Mouse (Mus musculus): Measurements from ENCODE around the gene Cep170. TPM values are rescaled to one million over a fixed set of nuclear protein-coding genes. Genes with fewer than 3 reads are reported as not detected.

Cep170 gene
- total and polyA plus RNA-seq, 2 experiments from 2014 or later, result 7.1 to 18.8 TPM

DNA sequence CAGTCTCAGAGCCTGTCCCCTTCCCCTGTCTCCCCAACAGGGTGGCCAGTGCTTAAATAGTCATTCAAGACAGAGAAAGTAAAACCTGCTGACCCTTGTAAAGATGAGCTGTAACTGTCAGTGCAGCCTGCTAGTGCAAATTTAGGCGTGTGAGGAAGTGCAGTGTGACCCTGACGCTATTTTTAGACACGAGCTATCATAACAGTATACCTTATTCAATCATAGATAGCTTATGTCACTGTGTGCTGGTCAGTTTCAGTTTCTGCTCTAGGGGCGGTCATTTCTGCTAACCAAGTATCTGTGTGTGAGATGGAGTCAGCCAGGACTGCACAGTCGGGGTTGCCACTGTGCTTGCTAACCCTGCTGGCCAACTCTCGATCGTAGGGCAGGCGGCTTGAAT, 10.0 kb upstream of the Cep170 start:
- no peaks in the 10 kb centered on the region for H3K36me3 ChIP-seq (replicated peaks; ENCODE audit: control insufficient read depth, insufficient read depth, low read length)
- H3K9me3 ChIP-seq (replicated peaks; ENCODE audit: control insufficient read depth, low read length), result no peaks in the 10 kb centered on the region
- TF ChIP-seq EP300 (IDR thresholded peaks at IDR 0.05; ENCODE audit: low read depth) (no peak), CTCF (IDR thresholded peaks at IDR 0.05; ENCODE audit: low read depth) (no peak)
- peaks cover 35% of the 10 kb centered on the region for H3K4me1 ChIP-seq (ENCODE audit: control insufficient read depth, insufficient read depth)
- H3K4me3 ChIP-seq (ENCODE audit: low read depth, low read length), result no peak overlapping the region
- 0 out of 2 replicates have a peak overlapping the region, but pooled peaks have one; percentile 33 for H3K9ac ChIP-seq (replicated peaks; ENCODE audit: low read depth, low read length)
- peak overlapping the region; percentile 44 for H3K4me2 ChIP-seq (ENCODE audit: low read depth, low read length)
- peak overlapping the region; percentile 27; the same call in 1 of the 2 replicates for H3K27ac ChIP-seq (ENCODE audit: low read depth)
- H3K27me3 ChIP-seq (ENCODE audit: control insufficient read depth, insufficient read depth, low read length), result no peaks in the 10 kb centered on the region
- ATAC-seq (ENCODE audit: insufficient read depth, low read depth) (peak; percentile 44; the same call in 1 of the 2 replicates), DNase-seq (ENCODE audit: low spot score) (no peak)
- 24% methylated on average over 8 of the region's 8 CpGs for WGBS

DNA sequence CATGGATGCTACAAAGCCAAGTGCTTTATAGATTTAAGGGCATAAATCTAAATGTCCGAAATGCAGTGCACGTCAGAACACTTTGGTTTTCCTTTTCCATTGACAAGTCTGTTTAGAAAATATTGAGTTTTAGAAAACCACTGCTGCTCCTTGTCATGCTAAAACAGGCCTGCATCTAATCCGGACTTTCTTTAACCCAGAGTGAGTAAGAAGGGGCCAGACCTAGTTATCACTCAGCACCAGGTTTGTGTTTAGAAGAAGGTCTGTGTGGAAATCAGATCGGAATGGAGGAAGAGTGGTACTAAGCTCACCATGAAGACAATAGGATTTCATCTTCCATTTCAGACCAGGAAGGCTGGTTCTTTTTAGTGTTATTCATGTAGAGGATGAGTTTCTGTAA, 9.1 kb upstream of the Cep170 start:
- no peaks in the 10 kb centered on the region for H3K36me3 ChIP-seq (replicated peaks; ENCODE audit: control insufficient read depth, insufficient read depth, low read length)
- no peak overlapping the region for H3K9ac ChIP-seq (replicated peaks; ENCODE audit: low read depth, low read length)
- DNase-seq (ENCODE audit: low spot score) (no peak), ATAC-seq (ENCODE audit: insufficient read depth, low read depth) (no peak)
- no peaks in the 10 kb centered on the region for H3K9me3 ChIP-seq (replicated peaks; ENCODE audit: control insufficient read depth, low read length)
- no peak overlapping the region for H3K4me3 ChIP-seq (ENCODE audit: low read depth, low read length)
- H3K4me2 ChIP-seq (ENCODE audit: low read depth, low read length), result no peak overlapping the region
- H3K4me1 ChIP-seq (ENCODE audit: control insufficient read depth, insufficient read depth), result peaks cover 35% of the 10 kb centered on the region
- H3K27me3 ChIP-seq (ENCODE audit: control insufficient read depth, insufficient read depth, low read length), result no peaks in the 10 kb centered on the region
- TF ChIP-seq EP300 (IDR thresholded peaks at IDR 0.05; ENCODE audit: low read depth), result no peak
- TF ChIP-seq CTCF (IDR thresholded peaks at IDR 0.05; ENCODE audit: low read depth), result no peak
- H3K27ac ChIP-seq (ENCODE audit: low read depth), result no peak overlapping the region
- WGBS, result 68% methylated on average over 4 of the region's 4 CpGs

DNA sequence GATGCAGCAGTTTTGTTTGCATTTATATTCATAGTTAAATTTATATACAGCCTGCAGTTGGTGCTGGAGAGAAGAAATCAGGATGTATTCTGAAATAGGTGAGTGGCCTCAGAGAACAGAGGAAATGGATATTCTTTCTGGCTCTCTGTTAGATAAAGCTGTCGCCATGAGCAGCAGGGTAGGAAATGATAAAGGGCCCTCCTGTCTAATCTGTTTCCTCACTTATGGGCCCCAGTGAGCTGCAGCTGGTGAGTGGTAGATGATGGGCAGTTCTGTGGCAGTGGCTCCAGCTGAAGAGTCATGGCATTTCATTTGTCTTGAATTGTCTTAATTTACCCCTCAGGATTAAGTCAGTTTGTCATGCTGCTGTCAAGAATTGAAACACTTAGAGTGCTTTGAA, 8.1 kb upstream of the Cep170 start:
- no peak for TF ChIP-seq EP300 (IDR thresholded peaks at IDR 0.05; ENCODE audit: low read depth)
- no peak for TF ChIP-seq CTCF (IDR thresholded peaks at IDR 0.05; ENCODE audit: low read depth)

DNA sequence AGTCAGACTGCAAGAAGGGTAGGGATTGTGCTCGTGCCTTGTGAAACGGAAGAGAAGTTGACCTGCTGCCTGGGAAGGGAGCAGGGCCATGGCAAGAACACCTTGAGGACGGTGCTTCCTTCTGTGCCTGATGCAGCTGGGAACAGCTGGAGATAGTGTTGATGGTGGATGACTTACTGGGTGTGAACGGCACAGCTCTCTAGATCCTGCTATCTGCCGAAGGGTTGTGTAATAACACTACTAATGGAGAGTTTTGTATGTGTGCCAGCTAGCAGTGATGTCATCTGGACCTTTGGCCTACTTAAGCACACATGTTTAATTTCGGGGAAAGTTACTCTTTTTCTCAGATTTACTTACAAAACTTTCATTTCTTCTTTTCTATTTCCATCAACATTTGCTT, 4.9 kb upstream of the Cep170 start:
- no peaks in the 10 kb centered on the region for H3K27me3 ChIP-seq (ENCODE audit: control insufficient read depth, insufficient read depth, low read length)
- 29% methylated on average over 6 of the region's 6 CpGs for whole genome bisulfite sequencing
- H3K27ac ChIP-seq (ENCODE audit: low read depth), result peak overlapping the region; percentile 52; the same call in 1 of the 2 replicates
- TF ChIP-seq CTCF (IDR thresholded peaks at IDR 0.05; ENCODE audit: low read depth) (no peak), EP300 (IDR thresholded peaks at IDR 0.05; ENCODE audit: low read depth) (no peak)
- ATAC-seq (ENCODE audit: insufficient read depth, low read depth) (no peak), DNase-seq (ENCODE audit: low spot score) (no peak)
- H3K36me3 ChIP-seq (replicated peaks; ENCODE audit: control insufficient read depth, insufficient read depth, low read length), result no peaks in the 10 kb centered on the region
- no peak overlapping the region for H3K9ac ChIP-seq (replicated peaks; ENCODE audit: low read depth, low read length)
- no peaks in the 10 kb centered on the region for H3K9me3 ChIP-seq (replicated peaks; ENCODE audit: control insufficient read depth, low read length)
- H3K4me1 ChIP-seq (ENCODE audit: control insufficient read depth, insufficient read depth), result peaks cover 25% of the 10 kb centered on the region
- no peak overlapping the region for H3K4me3 ChIP-seq (ENCODE audit: low read depth, low read length)
- H3K4me2 ChIP-seq (ENCODE audit: low read depth, low read length), result no peak overlapping the region

More for the DNA sequence above, 8.1 kb upstream of the Cep170 start:
- Histone ChIP-seq H3K27me3 (ENCODE audit: control insufficient read depth, insufficient read depth, low read length) (no peaks in the 10 kb centered on the region), H3K4me3 (ENCODE audit: low read depth, low read length) (no peak overlapping the region), H3K4me2 (ENCODE audit: low read depth, low read length) (no peak overlapping the region), H3K36me3 (replicated peaks; ENCODE audit: control insufficient read depth, insufficient read depth, low read length) (no peaks in the 10 kb centered on the region), H3K27ac (ENCODE audit: low read depth) (no peak overlapping the region), H3K9me3 (replicated peaks; ENCODE audit: control insufficient read depth, low read length) (no peaks in the 10 kb centered on the region), H3K4me1 (ENCODE audit: control insufficient read depth, insufficient read depth) (peaks cover 31% of the 10 kb centered on the region), H3K9ac (replicated peaks; ENCODE audit: low read depth, low read length) (no peak overlapping the region)
- 7% methylated on average over 1 of the region's 1 CpGs for WGBS
- no peak for ATAC-seq (ENCODE audit: insufficient read depth, low read depth)
- DNase-seq (ENCODE audit: low spot score), result no peak

DNA sequence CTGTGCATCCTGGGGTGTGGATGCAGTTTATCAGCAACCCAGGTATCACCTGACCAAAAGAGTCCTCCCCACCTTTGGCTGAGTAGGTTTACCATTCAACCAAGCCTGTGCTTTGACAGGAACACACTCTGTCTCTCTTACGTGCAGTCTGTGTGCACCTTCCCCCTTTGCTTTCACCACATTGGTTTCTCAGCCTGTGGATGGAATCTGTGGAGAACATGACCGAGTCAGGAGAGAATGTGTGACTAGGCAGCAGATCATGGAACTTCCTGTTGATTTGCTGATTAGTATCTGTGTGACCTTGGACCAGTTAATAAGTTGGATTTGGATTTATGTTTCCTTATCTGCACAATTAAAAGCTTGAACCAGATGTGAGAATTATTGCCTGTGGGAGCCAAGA, 4.3 kb upstream of the Cep170 start:
- Histone ChIP-seq H3K4me1 (ENCODE audit: control insufficient read depth, insufficient read depth) (peaks cover 20% of the 10 kb centered on the region), H3K4me3 (ENCODE audit: low read depth, low read length) (no peak overlapping the region), H3K4me2 (ENCODE audit: low read depth, low read length) (no peak overlapping the region), H3K9ac (replicated peaks; ENCODE audit: low read depth, low read length) (no peak overlapping the region), H3K9me3 (replicated peaks; ENCODE audit: control insufficient read depth, low read length) (no peaks in the 10 kb centered on the region), H3K27me3 (ENCODE audit: control insufficient read depth, insufficient read depth, low read length) (no peaks in the 10 kb centered on the region), H3K36me3 (replicated peaks; ENCODE audit: control insufficient read depth, insufficient read depth, low read length) (no peaks in the 10 kb centered on the region), H3K27ac (ENCODE audit: low read depth) (peak overlapping the region; percentile 52)
- ATAC-seq (ENCODE audit: insufficient read depth, low read depth), result no peak
- WGBS, result 54% methylated on average over 2 of the region's 2 CpGs
- no peak for DNase-seq (ENCODE audit: low spot score)
- TF ChIP-seq CTCF (IDR thresholded peaks at IDR 0.05; ENCODE audit: low read depth) (no peak), EP300 (IDR thresholded peaks at IDR 0.05; ENCODE audit: low read depth) (no peak)

DNA sequence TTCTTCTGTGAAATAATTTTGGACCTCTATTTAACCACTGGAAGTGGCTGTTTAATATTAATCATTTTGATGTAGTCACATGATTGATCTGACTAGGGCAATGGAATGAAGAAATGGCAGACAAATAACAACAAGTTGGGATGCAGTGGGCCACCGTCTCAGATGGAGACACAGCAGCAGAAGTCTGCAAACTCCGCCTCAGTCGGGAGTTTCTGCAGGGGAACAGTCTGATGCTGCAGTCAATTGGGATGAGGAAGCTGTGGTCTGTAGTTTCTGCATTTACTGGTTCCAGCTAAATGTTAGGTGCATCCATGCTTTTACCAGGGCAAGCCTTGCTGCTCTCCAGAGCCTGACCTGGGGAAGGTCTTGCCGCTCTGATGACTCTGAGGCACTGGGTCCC, 2.9 kb upstream of the Cep170 start:
- no peak overlapping the region for H3K27ac ChIP-seq (ENCODE audit: low read depth)
- 78% methylated on average over 4 of the region's 4 CpGs for WGBS
- DNase-seq (ENCODE audit: low spot score) (no peak), ATAC-seq (ENCODE audit: insufficient read depth, low read depth) (no peak)
- no peaks in the 10 kb centered on the region for H3K36me3 ChIP-seq (replicated peaks; ENCODE audit: control insufficient read depth, insufficient read depth, low read length)
- no peak overlapping the region for H3K4me3 ChIP-seq (ENCODE audit: low read depth, low read length)
- TF ChIP-seq CTCF (IDR thresholded peaks at IDR 0.05; ENCODE audit: low read depth) (no peak), EP300 (IDR thresholded peaks at IDR 0.05; ENCODE audit: low read depth) (no peak)
- no peak overlapping the region for H3K4me2 ChIP-seq (ENCODE audit: low read depth, low read length)
- no peaks in the 10 kb centered on the region for H3K27me3 ChIP-seq (ENCODE audit: control insufficient read depth, insufficient read depth, low read length)
- no peaks in the 10 kb centered on the region for H3K9me3 ChIP-seq (replicated peaks; ENCODE audit: control insufficient read depth, low read length)
- H3K9ac ChIP-seq (replicated peaks; ENCODE audit: low read depth, low read length), result no peak overlapping the region
- H3K4me1 ChIP-seq (ENCODE audit: control insufficient read depth, insufficient read depth), result peaks cover 17% of the 10 kb centered on the region

Data from heart, postnatal 0 days (tissue).